Mouse (Mus musculus) kidney, postnatal 0 days (tissue): ENCODE data around the gene Cbx7. TPM values are rescaled to one million over a fixed set of nuclear protein-coding genes. Genes with fewer than 3 reads are reported as not detected.

Source experiments
- ATAC-seq: fragments of 200-750 bp; cut with Nextera tagmentation; replicated peaks from 2 replicates; pipeline ENCODE4 v1.8.0; 2017; ENCODE audit warnings: low read depth, moderate number of reproducible peaks, moderate TSS enrichment, moderate library complexity; ENCODE audit not compliant: low FRiP score
- DNase-seq: peaks from one replicate; pipeline ENCODE4 v3.0.0-alpha.2; 2016; ENCODE audit warnings: low spot score
- H3K27ac ChIP-seq: fragments of 300-500 bp; sonication (generic); 2 replicates; pipeline ENCODE4 v1.5.1; 2014; ENCODE audit warnings: mild to moderate bottlenecking
- H3K27me3 ChIP-seq: fragments of 300-500 bp; sonication (generic); 2 replicates; pipeline ENCODE4 v1.6.1; 2014; ENCODE audit warnings: low read length, mixed read lengths; ENCODE audit not compliant: insufficient read depth
- H3K36me3 ChIP-seq: fragments of 300-500 bp; sonication (generic); 2 replicates; pipeline ENCODE4 v1.6.1; 2014; ENCODE audit warnings: low read length, mixed read lengths; ENCODE audit not compliant: insufficient read depth
- H3K4me1 ChIP-seq: fragments of 300-500 bp; sonication (generic); replicated peaks from 2 replicates; pipeline ENCODE4 v1.6.1; 2014; ENCODE audit warnings: antibody characterized with exemption, low read length, mixed read lengths; ENCODE audit not compliant: insufficient read depth
- H3K4me2 ChIP-seq: fragments of 300-500 bp; sonication (generic); 2 replicates; pipeline ENCODE4 v1.6.1; 2014; ENCODE audit warnings: mild to moderate bottlenecking, low read length, moderate library complexity, mixed read lengths
- H3K4me3 ChIP-seq: fragments of 300-500 bp; sonication (generic); replicated peaks from 2 replicates; pipeline ENCODE4 v1.5.1; 2014; ENCODE audit warnings: low read depth, low read length
- H3K9ac ChIP-seq: fragments of 300-500 bp; sonication (generic); 2 replicates; pipeline ENCODE4 v1.6.1; 2014; ENCODE audit warnings: low read depth, low read length
- H3K9me3 ChIP-seq: fragments of 300-500 bp; sonication (generic); replicated peaks from 2 replicates; pipeline ENCODE4 v1.6.1; 2016; ENCODE audit warnings: low read length, inconsistent platforms, mixed read lengths
- CTCF ChIP-seq: IDR thresholded peaks from 2 replicates; pipeline ENCODE4 v1.5.1; 2016; ENCODE audit warnings: antibody characterized with exemption, low read depth, mild to moderate bottlenecking, moderate library complexity
- WGBS: fragments of 180-500 bp; shearing (Covaris S2); extraction: QIAGEN DNeasy Blood & Tissue Kit; methylation state at CpG from one replicate; pipeline ENCODE4 v1.1.7; 2014; 5-methylcytosine and 5-hydroxymethylcytosine counted together
- polyA plus RNA-seq: library from polyadenylated mRNA; unstranded; fragments of >200 nt; fragmentation: Nextera tagmentation; extraction: Ambion mirVana; gene quantifications from 2 replicates; pipeline ENCODE4 v1.2.1, GENCODE M21; 2015

The Cbx7 gene
- polyA plus RNA-seq, 1 experiment from 2014 or later = 4.6 TPM

DNA sequence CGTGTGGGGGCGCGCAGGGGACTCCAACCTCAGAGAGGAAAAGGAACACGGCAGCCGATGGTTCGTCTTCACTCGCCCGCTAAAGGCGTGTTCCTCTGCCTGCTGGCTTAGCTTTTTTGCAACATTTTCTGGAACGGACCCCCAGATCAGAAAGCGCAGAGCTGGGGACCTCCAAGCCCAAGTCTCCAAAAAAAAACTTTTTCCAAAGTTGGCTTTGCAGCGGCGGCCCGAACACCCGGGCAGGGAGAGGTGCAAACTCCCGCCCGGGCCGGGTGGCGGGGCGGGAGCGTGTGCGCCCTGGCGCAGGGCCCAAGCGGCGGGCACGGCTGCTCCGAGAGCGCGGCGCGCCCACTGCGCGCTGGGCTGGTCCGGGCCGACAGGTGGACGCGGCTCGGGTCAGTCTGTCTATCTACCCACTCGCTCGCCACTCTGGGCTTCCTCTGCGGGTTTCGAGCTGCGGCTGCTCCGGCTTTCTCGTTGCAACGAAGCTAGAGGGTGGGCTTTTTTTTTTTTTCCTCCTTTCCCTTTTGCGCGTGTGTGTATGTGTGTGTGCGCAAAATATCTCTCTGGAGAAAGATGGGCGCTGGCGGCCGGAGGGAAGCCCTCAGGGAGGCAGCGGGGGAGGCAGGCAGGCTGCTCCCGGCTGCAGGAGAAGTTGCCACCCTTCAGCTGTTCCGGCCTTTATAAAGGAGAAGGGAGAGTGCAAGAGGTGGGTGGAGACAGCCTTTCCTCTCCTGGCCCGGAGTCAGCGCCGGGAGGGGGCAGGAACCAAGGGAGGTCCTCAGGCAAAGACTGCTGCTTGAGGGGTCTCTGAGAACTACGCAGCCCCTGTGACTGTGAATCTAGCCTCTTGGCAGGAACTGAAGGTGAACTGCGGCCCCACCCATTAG, 43.6 kb upstream of the Cbx7 start, which contains the start of gene Pdgfb:
TSS of gene Pdgfb (minus strand) at position 657 of the 890 bp plus-strand sequence.
- Histone ChIP-seq H3K9ac (peak within 1 kb of the TSS; percentile 92), H3K36me3 (no peaks in the 10 kb centered on the region), H3K4me1 (peaks cover 24% of the 10 kb centered on the region; the same call in 1 of the 2 replicates), H3K27me3 (no peaks in the 10 kb centered on the region), H3K4me2 (peak within 1 kb of the TSS; percentile 74), H3K4me3 (peak within 1 kb of the TSS; percentile 60), H3K9me3 (no peaks in the 10 kb centered on the region), H3K27ac (peak within 1 kb of the TSS; percentile 85)
- no peak for TF ChIP-seq CTCF
- DNase-seq = peak; percentile 74
- no peak for ATAC-seq
- 2% methylated on average over 60 of the region's 60 CpGs for WGBS

DNA sequence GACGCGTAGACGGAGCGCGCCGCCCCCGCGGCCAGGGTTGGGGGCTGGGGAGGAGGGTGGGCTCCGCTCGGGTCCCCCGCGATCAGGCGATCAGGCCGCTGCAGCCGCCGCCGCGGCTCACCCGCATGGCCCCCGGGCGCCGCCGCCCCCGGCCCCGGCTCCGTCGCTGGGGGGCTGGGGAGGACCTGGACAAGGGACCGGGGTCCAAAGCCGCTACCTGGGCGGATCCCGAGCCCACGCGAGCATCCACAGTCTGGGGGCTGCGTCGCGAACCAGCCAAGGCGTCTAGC, 43.1 kb upstream of the Cbx7 start:
- H3K36me3 ChIP-seq = no peaks in the 10 kb centered on the region
- WGBS = under 1% methylated on average over 31 of the region's 37 CpGs
- H3K9me3 ChIP-seq = no peaks in the 10 kb centered on the region
- peaks cover 24% of the 10 kb centered on the region; the same call in 1 of the 2 replicates for H3K4me1 ChIP-seq
- no peak for ATAC-seq
- H3K27me3 ChIP-seq = no peaks in the 10 kb centered on the region
- H3K4me2 ChIP-seq = peak overlapping the region; percentile 74
- peak overlapping the region; percentile 85 for H3K27ac ChIP-seq
- no peak for DNase-seq
- peak overlapping the region; percentile 60 for H3K4me3 ChIP-seq
- H3K9ac ChIP-seq = peak overlapping the region; percentile 92
- TF ChIP-seq CTCF = no peak

GRCm38 (mm10) chr15:80013256-80014030, 42.5 kb upstream of the Cbx7 start:
- peak overlapping the region; percentile 92 for H3K9ac ChIP-seq
- ATAC-seq = peak; percentile 58
- no peaks in the 10 kb centered on the region for H3K9me3 ChIP-seq
- H3K27me3 ChIP-seq = no peaks in the 10 kb centered on the region
- no peak for DNase-seq
- no peak for TF ChIP-seq CTCF
- no peaks in the 10 kb centered on the region for H3K36me3 ChIP-seq
- H3K4me2 ChIP-seq = peak overlapping the region; percentile 74
- H3K4me3 ChIP-seq = peak overlapping the region; percentile 60
- WGBS = under 1% methylated on average over 25 of the region's 36 CpGs
- peaks cover 24% of the 10 kb centered on the region; the same call in 1 of the 2 replicates for H3K4me1 ChIP-seq
- peak overlapping the region; percentile 85 for H3K27ac ChIP-seq

- peak; percentile 58 for DNase-seq
- Histone ChIP-seq H3K27me3 (no peaks in the 10 kb centered on the region), H3K4me3 (peak overlapping the region; percentile 60), H3K4me2 (peak overlapping the region; percentile 74), H3K9me3 (no peaks in the 10 kb centered on the region), H3K27ac (peak overlapping the region; percentile 85), H3K9ac (peak overlapping the region; percentile 92), H3K36me3 (no peaks in the 10 kb centered on the region), H3K4me1 (peaks cover 24% of the 10 kb centered on the region; the same call in 1 of the 2 replicates)
- 1% methylated on average over 57 of the region's 60 CpGs for WGBS
- no peak for TF ChIP-seq CTCF
- ATAC-seq = peak; percentile 68
These were observed 41.7 kb upstream of the Cbx7 start for GRCm38 (mm10) chr15:80012527-80013201.

GRCm38 (mm10) chr15:80011778-80012526, 41.0 kb upstream of the Cbx7 start:
- Histone ChIP-seq H3K4me3 (peak overlapping the region; percentile 60), H3K27ac (peak overlapping the region; percentile 85), H3K27me3 (no peaks in the 10 kb centered on the region), H3K36me3 (no peaks in the 10 kb centered on the region), H3K9ac (peak overlapping the region; percentile 92), H3K4me2 (peak overlapping the region; percentile 74), H3K9me3 (no peaks in the 10 kb centered on the region), H3K4me1 (peaks cover 24% of the 10 kb centered on the region; the same call in 1 of the 2 replicates)
- DNase-seq (peak; percentile 59), ATAC-seq (peak; percentile 6)
- TF ChIP-seq CTCF = peak; percentile 61
- WGBS = under 1% methylated on average over 53 of the region's 56 CpGs
